Mouse (Mus musculus) kidney, postnatal 0 days (tissue): ENCODE measurements at regions not wholly inside any gene's neighbourhood (a gene's known extent, or its start where the extent isn't known, plus 50 kb on each side); places are given as distances from the start of the nearest gene placed in this dataset.

Source experiments
- ATAC-seq: fragments of 200-750 bp; cut with Nextera tagmentation; replicated peaks from 2 replicates; pipeline ENCODE4 v1.8.0; 2017; ENCODE audit warnings: low read depth, moderate number of reproducible peaks, moderate TSS enrichment, moderate library complexity; ENCODE audit not compliant: low FRiP score
- DNase-seq: peaks from one replicate; pipeline ENCODE4 v3.0.0-alpha.2; 2016; ENCODE audit warnings: low spot score
- H3K27ac ChIP-seq: fragments of 300-500 bp; sonication (generic); 2 replicates; pipeline ENCODE4 v1.5.1; 2014; ENCODE audit warnings: mild to moderate bottlenecking
- H3K27me3 ChIP-seq: fragments of 300-500 bp; sonication (generic); 2 replicates; pipeline ENCODE4 v1.6.1; 2014; ENCODE audit warnings: low read length, mixed read lengths; ENCODE audit not compliant: insufficient read depth
- H3K36me3 ChIP-seq: fragments of 300-500 bp; sonication (generic); 2 replicates; pipeline ENCODE4 v1.6.1; 2014; ENCODE audit warnings: low read length, mixed read lengths; ENCODE audit not compliant: insufficient read depth
- H3K4me1 ChIP-seq: fragments of 300-500 bp; sonication (generic); replicated peaks from 2 replicates; pipeline ENCODE4 v1.6.1; 2014; ENCODE audit warnings: antibody characterized with exemption, low read length, mixed read lengths; ENCODE audit not compliant: insufficient read depth
- H3K4me2 ChIP-seq: fragments of 300-500 bp; sonication (generic); 2 replicates; pipeline ENCODE4 v1.6.1; 2014; ENCODE audit warnings: mild to moderate bottlenecking, low read length, moderate library complexity, mixed read lengths
- H3K4me3 ChIP-seq: fragments of 300-500 bp; sonication (generic); replicated peaks from 2 replicates; pipeline ENCODE4 v1.5.1; 2014; ENCODE audit warnings: low read depth, low read length
- H3K9ac ChIP-seq: fragments of 300-500 bp; sonication (generic); 2 replicates; pipeline ENCODE4 v1.6.1; 2014; ENCODE audit warnings: low read depth, low read length
- H3K9me3 ChIP-seq: fragments of 300-500 bp; sonication (generic); replicated peaks from 2 replicates; pipeline ENCODE4 v1.6.1; 2016; ENCODE audit warnings: low read length, inconsistent platforms, mixed read lengths
- CTCF ChIP-seq: IDR thresholded peaks from 2 replicates; pipeline ENCODE4 v1.5.1; 2016; ENCODE audit warnings: antibody characterized with exemption, low read depth, mild to moderate bottlenecking, moderate library complexity
- WGBS: fragments of 180-500 bp; shearing (Covaris S2); extraction: QIAGEN DNeasy Blood & Tissue Kit; methylation state at CpG from one replicate; pipeline ENCODE4 v1.1.7; 2014; 5-methylcytosine and 5-hydroxymethylcytosine counted together

DNA sequence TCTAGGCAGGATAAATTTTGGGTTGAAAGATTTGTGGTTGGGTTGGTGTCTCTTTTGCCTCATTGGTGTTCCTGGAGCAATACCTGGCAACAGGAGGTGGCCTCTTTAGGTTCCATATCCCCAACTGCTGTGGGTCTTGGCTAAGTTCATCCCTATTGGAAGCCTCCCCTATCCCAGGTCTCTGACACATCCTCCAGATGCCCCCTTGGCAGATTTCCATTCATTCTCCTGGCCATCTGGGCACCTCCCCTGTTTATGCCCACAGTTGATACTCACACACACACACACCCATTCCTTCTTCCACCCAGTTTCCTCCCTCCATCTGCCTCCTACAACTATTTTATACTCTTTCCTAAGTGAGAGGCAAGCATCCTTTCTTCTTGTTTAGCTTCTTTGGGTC, 984.9 kb upstream of the Gm12353 start:
- Histone ChIP-seq H3K4me3 (no peak overlapping the region), H3K4me1 (no peaks in the 10 kb centered on the region), H3K36me3 (no peaks in the 10 kb centered on the region), H3K4me2 (no peak overlapping the region), H3K9ac (no peak overlapping the region), H3K27me3 (no peaks in the 10 kb centered on the region), H3K9me3 (no peaks in the 10 kb centered on the region), H3K27ac (no peak overlapping the region)
- no peak for TF ChIP-seq CTCF
- ATAC-seq, result no peak
- no peak for DNase-seq

DNA sequence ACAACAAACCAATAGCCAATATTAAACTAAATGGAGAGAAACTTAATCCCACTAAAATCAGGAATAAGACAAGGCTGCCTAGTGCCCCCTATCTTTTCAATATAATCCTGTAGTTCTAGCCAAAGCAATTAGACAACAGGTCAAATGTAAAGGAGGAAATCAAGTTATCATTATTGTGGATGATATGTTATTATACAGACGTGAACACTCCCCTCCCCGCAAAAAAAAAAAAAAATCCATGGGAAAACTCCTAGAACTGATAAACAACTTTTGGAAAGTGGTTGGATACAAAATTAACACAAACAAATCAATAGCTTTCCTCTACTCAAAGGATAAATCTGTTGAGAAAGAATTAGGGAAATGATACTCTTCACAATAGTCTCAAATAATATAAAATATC, 966.2 kb upstream of the Gm12353 start:
- 94% methylated on average over 2 of the region's 2 CpGs for WGBS
- H3K9ac ChIP-seq, result no peak overlapping the region
- H3K27me3 ChIP-seq, result no peaks in the 10 kb centered on the region
- H3K4me3 ChIP-seq, result no peak overlapping the region
- no peak for DNase-seq
- TF ChIP-seq CTCF, result no peak
- no peaks in the 10 kb centered on the region for H3K36me3 ChIP-seq
- no peak overlapping the region for H3K4me2 ChIP-seq
- no peaks in the 10 kb centered on the region for H3K9me3 ChIP-seq
- no peaks in the 10 kb centered on the region for H3K4me1 ChIP-seq
- H3K27ac ChIP-seq, result no peak overlapping the region
- ATAC-seq, result no peak

DNA sequence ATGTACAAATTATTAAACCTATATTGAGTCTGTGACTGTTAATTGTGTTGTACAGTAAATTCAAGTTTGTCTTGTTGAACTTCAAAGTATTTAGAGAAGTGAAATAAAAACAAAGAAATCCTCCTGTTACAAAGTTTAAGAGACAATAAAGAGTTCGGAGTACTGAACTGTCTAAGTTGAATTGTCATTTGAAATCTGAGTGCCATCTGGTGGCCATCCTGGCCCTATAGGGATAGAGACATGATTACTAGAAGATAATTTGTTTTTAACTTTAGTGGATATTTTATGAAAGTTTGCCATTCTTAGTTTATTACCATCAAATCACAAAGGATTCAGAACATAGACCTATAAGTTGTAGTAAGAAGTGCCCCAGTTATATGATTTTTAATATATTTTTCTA, 956.1 kb upstream of the Gm12353 start:
- no peaks in the 10 kb centered on the region for H3K9me3 ChIP-seq
- no peak overlapping the region for H3K4me2 ChIP-seq
- H3K27ac ChIP-seq, result no peak overlapping the region
- no peak overlapping the region for H3K4me3 ChIP-seq
- DNase-seq, result peak; percentile 66
- no peak overlapping the region for H3K9ac ChIP-seq
- no peaks in the 10 kb centered on the region for H3K36me3 ChIP-seq
- no peaks in the 10 kb centered on the region for H3K27me3 ChIP-seq
- no peak for ATAC-seq
- peak; percentile 69 for TF ChIP-seq CTCF
- H3K4me1 ChIP-seq, result no peaks in the 10 kb centered on the region
- WGBS, result 28% methylated on average over 1 of the region's 1 CpGs

- WGBS, result 75% methylated on average over 3 of the region's 3 CpGs
- ATAC-seq, result no peak
- Histone ChIP-seq H3K4me1 (no peaks in the 10 kb centered on the region), H3K4me3 (no peak overlapping the region), H3K4me2 (no peak overlapping the region), H3K9ac (no peak overlapping the region), H3K27me3 (no peaks in the 10 kb centered on the region), H3K36me3 (no peaks in the 10 kb centered on the region), H3K9me3 (no peaks in the 10 kb centered on the region), H3K27ac (no peak overlapping the region)
- TF ChIP-seq CTCF, result no peak
- DNase-seq, result no peak
Measured at GRCm38 (mm10) chr4:18685891-18686544, 919.2 kb upstream of the Gm12353 start.

GRCm38 (mm10) chr4:18694076-18694475, 911.2 kb upstream of the Gm12353 start:
- Histone ChIP-seq H3K27me3 (no peaks in the 10 kb centered on the region), H3K4me2 (no peak overlapping the region), H3K9me3 (no peaks in the 10 kb centered on the region), H3K36me3 (no peaks in the 10 kb centered on the region), H3K4me1 (no peaks in the 10 kb centered on the region), H3K9ac (no peak overlapping the region), H3K4me3 (no peak overlapping the region), H3K27ac (no peak overlapping the region)
- no peak for TF ChIP-seq CTCF
- no peak for ATAC-seq
- no peak for DNase-seq

- DNase-seq, result no peak
- no peaks in the 10 kb centered on the region for H3K4me1 ChIP-seq
- no peaks in the 10 kb centered on the region for H3K27me3 ChIP-seq
- no peak overlapping the region for H3K9ac ChIP-seq
- no peak for ATAC-seq
- no peaks in the 10 kb centered on the region for H3K9me3 ChIP-seq
- H3K4me2 ChIP-seq, result no peak overlapping the region
- WGBS, result 47% methylated on average over 3 of the region's 3 CpGs
- H3K4me3 ChIP-seq, result no peak overlapping the region
- H3K27ac ChIP-seq, result no peak overlapping the region
- H3K36me3 ChIP-seq, result no peaks in the 10 kb centered on the region
- no peak for TF ChIP-seq CTCF
Measured at GRCm38 (mm10) chr4:18696246-18696645, 909.0 kb upstream of the Gm12353 start.

GRCm38 (mm10) chr4:18744241-18744640, 861.0 kb upstream of the Gm12353 start:
- no peak for DNase-seq
- Histone ChIP-seq H3K4me1 (no peaks in the 10 kb centered on the region), H3K4me2 (no peak overlapping the region), H3K9me3 (no peaks in the 10 kb centered on the region), H3K27ac (no peak overlapping the region), H3K4me3 (no peak overlapping the region), H3K27me3 (no peaks in the 10 kb centered on the region), H3K36me3 (no peaks in the 10 kb centered on the region), H3K9ac (no peak overlapping the region)
- 80% methylated on average over 3 of the region's 3 CpGs for WGBS
- TF ChIP-seq CTCF, result no peak
- no peak for ATAC-seq
